Mouse (Mus musculus) MEL (cell line): ENCODE measurements around the gene Kdm5b. TPM values are rescaled to one million over a fixed set of nuclear protein-coding genes. Genes with fewer than 3 reads are reported as not detected.
A peak's percentile ranks its signal among the peaks of the same experiment; 100 is the strongest.

ENCODE experiments used
- DNase-seq: peaks from one replicate; pipeline ENCODE4 v3.0.0; 2011; ENCODE audit warnings: low read depth, low spot score
- H3K27ac ChIP-seq: 2 replicates; pipeline ENCODE4 v1.5.1; 2012; ENCODE audit warnings: low read depth, mild to moderate bottlenecking, control low read depth, low read length, moderate library complexity; ENCODE audit not compliant: control insufficient read depth
- H3K27me3 ChIP-seq, 2 experiments: fragments of 150-350 bp in 1 of 2; sonication (generic) in 1 of 2; 2 replicates each; pipeline ENCODE4 v1.6.1; 2012; ENCODE audit warnings: low read length in 2 of 2, mild to moderate bottlenecking in 2 of 2, improper control_type of control experiment in 1 of 2, moderate library complexity in 1 of 2; ENCODE audit not compliant: insufficient read depth in 2 of 2, control insufficient read depth in 1 of 2
- H3K36me3 ChIP-seq, 2 experiments: 2 replicates each; pipeline ENCODE4 v1.6.1; 2012 to 2014; ENCODE audit warnings: low read length in 2 of 2, improper control_type of control experiment in 1 of 2, inconsistent platforms in 1 of 2, mild to moderate bottlenecking in 1 of 2; ENCODE audit not compliant: insufficient read depth in 2 of 2, control insufficient read depth in 1 of 2
- H3K4me1 ChIP-seq, 2 experiments: fragments of 150-350 bp in 1 of 2; sonication (generic) in 1 of 2; 2 replicates each; pipeline ENCODE4 v1.6.1; 2012; ENCODE audit warnings: low read length in 2 of 2, improper control_type of control experiment in 1 of 2, mild to moderate bottlenecking in 1 of 2; ENCODE audit not compliant: insufficient read depth in 2 of 2, control insufficient read depth in 1 of 2
- H3K4me3 ChIP-seq, 2 experiments: fragments of 150-350 bp in 1 of 2; sonication (generic) in 1 of 2; 2 replicates each; pipeline ENCODE4 v1.5.1; 2012; ENCODE audit warnings: low read depth in 2 of 2, low read length in 2 of 2, mild to moderate bottlenecking in 2 of 2, moderate library complexity in 2 of 2, control low read depth in 1 of 2, improper control_type of control experiment in 1 of 2; ENCODE audit not compliant: control insufficient read depth in 1 of 2, insufficient read depth in 1 of 2
- H3K79me2 ChIP-seq: 2 replicates; pipeline ENCODE4 v1.6.1; 2012; ENCODE audit warnings: mild to moderate bottlenecking, low read length, moderate library complexity; ENCODE audit not compliant: control insufficient read depth, poor library complexity, insufficient read depth
- H3K9ac ChIP-seq: 2 replicates; pipeline ENCODE4 v1.6.1; 2012; ENCODE audit warnings: low read depth, mild to moderate bottlenecking, control low read depth, low read length, moderate library complexity; ENCODE audit not compliant: control insufficient read depth, poor library complexity, severe bottlenecking
- H3K9me3 ChIP-seq: fragments of 150-350 bp; sonication (generic); replicated peaks from 2 replicates; pipeline ENCODE4 v1.6.1; 2012; ENCODE audit warnings: mild to moderate bottlenecking, low read length, improper control_type of control experiment, moderate library complexity; ENCODE audit not compliant: insufficient read depth
- BHLHE40 ChIP-seq: IDR thresholded peaks from 2 replicates; pipeline ENCODE4 v1.6.1; 2012; ENCODE audit warnings: low read depth, mild to moderate bottlenecking, inconsistent platforms, low read length, improper control_type of control experiment, borderline replicate concordance
- CHD2 ChIP-seq: IDR thresholded peaks from 2 replicates; pipeline ENCODE4 v1.6.1; 2011; ENCODE audit warnings: low read length, improper control_type of control experiment
- ELF1 ChIP-seq: IDR thresholded peaks from 2 replicates; pipeline ENCODE4 v1.6.1; 2014; ENCODE audit warnings: low read depth, mild to moderate bottlenecking, inconsistent platforms, low read length, improper control_type of control experiment, moderate library complexity
- EP300 ChIP-seq, 2 experiments: IDR thresholded peaks; 2 replicates each; pipeline ENCODE4 v1.6.1; 2011; ENCODE audit warnings: improper control_type of control experiment in 2 of 2, low read length in 2 of 2, low read depth in 1 of 2, mild to moderate bottlenecking in 1 of 2
- ETS1 ChIP-seq: IDR thresholded peaks from 2 replicates; pipeline ENCODE4 v1.6.1; 2012; ENCODE audit warnings: low read depth, mild to moderate bottlenecking, inconsistent platforms, low read length, improper control_type of control experiment, moderate library complexity
- GATA1 ChIP-seq: IDR thresholded peaks from 2 replicates; pipeline ENCODE4 v1.6.1; 2011; ENCODE audit warnings: low read depth, low read length, improper control_type of control experiment
- JUND ChIP-seq: IDR thresholded peaks from 2 replicates; pipeline ENCODE4 v1.6.1; 2011; ENCODE audit warnings: low read depth, mild to moderate bottlenecking, improper control_type of control experiment, low read length
- KAT2A ChIP-seq: conservative IDR thresholded peaks from 2 replicates; pipeline ENCODE4 v1.6.1; 2012; ENCODE audit warnings: low read depth, low read length, improper control_type of control experiment, inconsistent platforms
- MXI1 ChIP-seq: IDR thresholded peaks from 2 replicates; pipeline ENCODE4 v1.6.1; 2011; ENCODE audit warnings: mild to moderate bottlenecking, low read depth, low read length, improper control_type of control experiment
- NELFE ChIP-seq: IDR thresholded peaks from 2 replicates; pipeline ENCODE4 v1.6.1; 2011; ENCODE audit warnings: low read depth, low read length, improper control_type of control experiment
- POLR2AphosphoS2 ChIP-seq: IDR thresholded peaks from 2 replicates; pipeline ENCODE4 v1.6.1; 2011; ENCODE audit warnings: low read length, improper control_type of control experiment
- POLR2AphosphoS5 ChIP-seq: IDR thresholded peaks from 2 replicates; pipeline ENCODE4 v1.6.1; 2012; ENCODE audit warnings: low read depth, borderline replicate concordance, mild to moderate bottlenecking, inconsistent platforms, low read length, moderate library complexity, mixed read lengths
- SMC3 ChIP-seq: IDR thresholded peaks from 2 replicates; pipeline ENCODE4 v1.6.1; 2011; ENCODE audit warnings: low read depth, low read length, improper control_type of control experiment
- TAL1 ChIP-seq: IDR thresholded peaks from 2 replicates; pipeline ENCODE4 v1.6.1; 2012; ENCODE audit warnings: mild to moderate bottlenecking, inconsistent platforms, low read length, moderate library complexity, mixed read lengths
- ZC3H11A ChIP-seq: IDR thresholded peaks from 2 replicates; pipeline ENCODE4 v1.6.1; 2012; ENCODE audit warnings: low read depth, mild to moderate bottlenecking, inconsistent platforms, low read length, improper control_type of control experiment
- ZNF384 ChIP-seq: IDR thresholded peaks from 2 replicates; pipeline ENCODE4 v1.6.1; 2012; ENCODE audit warnings: low read depth, mild to moderate bottlenecking, inconsistent platforms, low read length, improper control_type of control experiment
- polyA plus RNA-seq, 2 experiments: library from polyadenylated mRNA; stranded (reverse) in 1 of 2; unstranded in 1 of 2; fragments of >175 nt in 1 of 2; fragments of >200 nt in 1 of 2; gene quantifications; 2 replicates each; pipeline versions ENCODE4 v1.2.1 to v1.2.4; 2012; ENCODE audit warnings: low replicate concordance in 2 of 2, low read depth in 1 of 2; ENCODE audit not compliant: insufficient read length in 2 of 2, insufficient read depth in 1 of 2, missing spikeins in 1 of 2
- total RNA-seq: library from RNA; depleted of rRNA; stranded (reverse); fragments of 300-350 nt; gene quantifications from 2 replicates; pipeline ENCODE4 v1.2.3, GENCODE M21; 2012

The Kdm5b gene
- total and polyA plus RNA-seq, 3 experiments: 25.5 to 48.6 (median 31.8) TPM

DNA sequence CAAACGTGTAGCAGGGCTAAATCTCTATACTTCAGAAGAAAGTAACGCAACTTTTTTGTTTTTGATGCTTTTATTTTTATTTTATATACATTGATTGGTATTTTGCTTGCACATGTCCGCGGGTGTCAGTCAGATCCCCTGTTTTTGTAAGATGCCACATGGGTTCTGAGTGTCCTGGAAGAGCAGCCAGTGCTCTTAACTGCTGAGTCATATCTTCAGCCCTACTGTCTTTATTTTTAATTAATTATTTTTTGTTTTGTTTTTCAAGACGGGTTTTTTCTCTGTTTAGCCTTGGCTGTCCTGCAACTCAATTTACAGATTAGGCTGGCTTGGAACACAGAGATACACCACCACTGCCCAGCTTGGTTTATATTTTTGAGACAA is 14.0 kb downstream of the Kdm5b start:
- Histone ChIP-seq H3K4me1 (peaks cover 5 to 20% of the 10 kb centered on the region in 2 experiments), H3K4me3 (no peak overlapping the region), H3K27me3 (no peaks in the 10 kb centered on the region), H3K9me3 (no peaks in the 10 kb centered on the region), H3K9ac (no peak overlapping the region), H3K36me3 (peaks cover 6 to 12% of the 10 kb centered on the region in 2 experiments), H3K79me2 (peaks cover 48% of the 10 kb centered on the region), H3K27ac (no peak overlapping the region)
- no peak for DNase-seq
- no peak for TF ChIP-seq BHLHE40
- TF ChIP-seq JUND: no peak
- TF ChIP-seq SMC3: no peak
- TF ChIP-seq POLR2AphosphoS5: no peak
- TF ChIP-seq ZNF384: no peak
- TF ChIP-seq MXI1: no peak
- TF ChIP-seq POLR2AphosphoS2: no peak
- no peak for TF ChIP-seq CHD2

DNA sequence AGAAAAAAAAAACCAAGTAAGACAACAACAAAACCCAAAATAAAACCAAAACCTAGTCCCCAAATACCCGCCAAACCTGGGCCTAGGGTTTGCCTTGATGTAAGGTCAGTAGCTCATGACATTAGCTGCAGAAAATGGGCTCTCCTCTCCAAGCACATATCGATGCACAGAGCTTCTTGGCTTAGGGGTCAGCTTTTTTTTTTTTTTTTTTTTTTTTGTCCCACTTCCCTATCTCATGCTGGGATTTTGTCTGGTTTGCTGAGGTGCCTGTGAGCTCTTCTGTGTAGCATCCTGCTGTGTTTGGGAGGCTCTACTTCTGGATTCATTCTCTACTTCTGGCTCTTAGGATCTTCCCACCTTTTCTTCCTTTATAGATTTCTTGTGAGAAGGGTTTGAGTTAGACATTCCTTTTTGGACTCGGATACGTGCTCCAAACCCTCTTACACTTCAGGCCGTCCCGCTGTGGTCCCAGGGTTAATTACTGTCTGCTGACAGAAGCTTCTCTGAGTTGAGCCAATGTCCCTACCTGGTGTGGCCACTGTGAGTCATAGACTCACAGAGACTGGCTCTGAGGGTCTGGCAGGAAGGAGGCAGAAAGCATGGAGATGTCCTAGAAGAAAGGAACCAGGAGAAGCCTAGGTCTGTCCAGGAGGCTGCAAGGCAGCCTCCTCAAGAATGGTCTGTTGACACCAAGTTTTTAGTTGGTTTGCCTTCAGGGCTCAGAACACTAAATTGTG is 17.6 kb downstream of the Kdm5b start:
- no peaks in the 10 kb centered on the region for H3K9me3 ChIP-seq
- no peaks in the 10 kb centered on the region for H3K27me3 ChIP-seq
- H3K4me3 ChIP-seq: no peak overlapping the region
- peaks cover 30% of the 10 kb centered on the region for H3K79me2 ChIP-seq
- no peak for DNase-seq
- TF ChIP-seq ZNF384 (peak; percentile 65), ZC3H11A (no peak)
- H3K9ac ChIP-seq: no peak overlapping the region
- no peak overlapping the region for H3K27ac ChIP-seq
- peaks cover 0 to 28% of the 10 kb centered on the region in 2 experiments; a peak in 3 of 4 replicates for H3K4me1 ChIP-seq
- peaks cover 5 to 9% of the 10 kb centered on the region in 2 experiments for H3K36me3 ChIP-seq

DNA sequence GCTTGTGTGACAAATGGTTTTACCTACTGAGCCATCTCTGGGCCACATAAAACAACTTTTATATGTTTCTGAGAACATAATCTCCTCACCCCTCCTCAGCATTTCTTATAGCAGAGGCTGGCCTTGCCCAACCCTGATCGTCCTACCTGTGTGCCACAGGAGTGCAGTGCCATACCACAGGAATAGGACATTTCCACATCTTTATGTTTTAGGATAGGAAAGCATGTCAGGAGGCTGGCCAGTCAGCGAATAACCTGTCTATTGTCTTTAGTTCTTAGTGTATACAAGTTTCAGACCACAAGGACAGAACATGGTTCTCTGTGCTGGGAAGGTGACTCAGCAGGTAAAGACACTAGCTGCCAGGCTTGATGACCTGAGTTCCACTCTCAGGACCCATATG is 20.8 kb downstream of the Kdm5b start:
- Histone ChIP-seq H3K36me3 (peaks cover 3 to 6% of the 10 kb centered on the region in 2 experiments), H3K4me3 (no peak overlapping the region), H3K27me3 (no peaks in the 10 kb centered on the region), H3K9me3 (no peaks in the 10 kb centered on the region), H3K4me1 (peaks cover 0 to 17% of the 10 kb centered on the region in 2 experiments; a peak in 2 of 4 replicates), H3K79me2 (peaks cover 17% of the 10 kb centered on the region), H3K9ac (no peak overlapping the region), H3K27ac (no peak overlapping the region)
- DNase-seq: no peak
- TF ChIP-seq MXI1 (no peak), GATA1 (no peak), KAT2A (no peak), EP300 (IDR thresholded peaks at IDR 0.05; ENCODE audit: low read depth in 1 of 2, low read length in 2 of 2) (0 out of 4 replicates have a peak, but pooled peaks of 1 of the 2 experiments have one; percentile 12), ELF1 (no peak), ETS1 (no peak), TAL1 (peak; percentile 63), NELFE (no peak)
- TF ChIP-seq, all 39 proteins: peak for 2
